8 mouse cellular contexts compared by ENCODE assay signal in the genomic region with DNA sequence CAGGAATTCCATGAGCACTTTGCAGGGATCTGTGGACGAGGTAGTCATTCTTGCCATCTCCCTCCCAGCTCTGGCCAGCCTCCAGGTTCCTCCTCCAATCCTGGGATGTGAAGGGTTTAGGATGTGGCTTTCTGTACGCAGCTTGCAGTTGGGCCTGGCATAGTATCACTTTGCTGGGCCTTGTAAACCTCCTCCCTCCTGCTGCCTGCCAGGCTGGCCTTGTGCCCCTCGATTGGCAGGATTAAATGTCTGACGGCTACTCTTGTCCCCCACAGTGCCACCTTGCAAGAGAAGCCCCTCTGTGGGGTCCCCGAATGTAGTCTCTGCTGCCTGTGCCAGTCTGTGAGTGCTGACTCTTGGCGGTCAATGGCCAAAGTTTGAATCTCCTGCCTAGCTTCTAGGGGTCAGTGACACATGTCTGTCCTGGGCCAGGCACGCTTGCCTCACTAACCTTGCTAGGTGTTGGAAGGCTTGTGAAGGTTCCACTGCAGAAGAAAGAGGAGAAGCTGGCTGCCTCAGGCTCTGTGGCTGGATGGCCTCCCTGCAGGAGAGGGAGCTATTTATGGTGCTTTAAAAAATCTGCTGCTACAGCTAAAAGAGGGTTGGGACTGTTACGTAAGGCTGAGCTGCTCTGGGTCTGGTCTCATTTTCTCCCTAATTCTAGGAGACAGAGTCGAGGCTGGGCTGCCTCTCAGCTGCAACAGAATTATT. TPM values are rescaled to one million over a fixed set of nuclear protein-coding genes. Genes with fewer than 3 reads are reported as not detected.
DNase-seq lines count a peak whose midpoint lies in the region; ATAC-seq and TF ChIP-seq lines count a peak whose summit lies in the region.

No protein-coding gene starts in this region.

- no peak for TF ChIP-seq POLR2A in thymus, adult 2 months (IDR thresholded peaks at IDR 0.05; ENCODE audit: control insufficient read depth, extremely low read depth, insufficient read depth, low read length, poor library complexity)

- no peak for ATAC-seq in intestine, embryonic 16.5 days
- no peak for ATAC-seq in CD4-positive, CD25-positive, alpha-beta regulatory T cell, adult 4 months

- no peaks in the 10 kb centered on the region for H3K36me3 ChIP-seq in intestine, embryonic 16.5 days (ENCODE audit: control insufficient read depth, insufficient read depth, low read length)
- H3K36me3 ChIP-seq in thymus, adult 2 months (ENCODE audit: control insufficient read depth, insufficient read depth, low read length): no peaks in the 10 kb centered on the region

- intact Hi-C loops in left cerebral cortex, postnatal 4 days (cut with DNase I): loop anchor here (5.0 kb wide), 1 partner anchor 58 kb away; a partner anchor contains a TSS

- H3K4me1 ChIP-seq in intestine, embryonic 16.5 days (ENCODE audit: control insufficient read depth, insufficient read depth, low read length): peaks cover 66% of the 10 kb centered on the region
- peaks cover 42% of the 10 kb centered on the region for H3K4me1 ChIP-seq in thymus, adult 2 months (replicated peaks; ENCODE audit: control insufficient read depth, insufficient read depth, low read length)

- H3K27me3 ChIP-seq in intestine, embryonic 16.5 days (replicated peaks; ENCODE audit: control insufficient read depth, insufficient read depth, low read length): no peaks in the 10 kb centered on the region
- H3K27me3 ChIP-seq in thymus, adult 2 months (ENCODE audit: control insufficient read depth, insufficient read depth, low read length): no peaks in the 10 kb centered on the region

- 64% methylated on average over 9 of the region's 9 CpGs for WGBS in intestine, embryonic 16.5 days
- 86% methylated on average over 9 of the region's 9 CpGs for WGBS in thymus, adult 2 months

- no peak overlapping the region for H3K4me2 ChIP-seq in intestine, embryonic 16.5 days (ENCODE audit: low read depth, low read length)

- no peak overlapping the region for H3K4me3 ChIP-seq in intestine, embryonic 16.5 days (ENCODE audit: low read length)
- H3K4me3 ChIP-seq in thymus, adult 2 months (ENCODE audit: control insufficient read depth, insufficient read depth, low read length): no peak overlapping the region

- DNase-seq in 3T3-L1 (ENCODE audit: low read depth, low spot score): peak; percentile 94
- DNase-seq in cerebellum, adult 11-12 months: peak; percentile 86
- peak; percentile 83 to 86 for DNase-seq in frontal cortex, postnatal 36 days (ENCODE audit: low spot score in 2 of 2)
- peak; percentile 86 for DNase-seq in left cerebral cortex, postnatal 4 days
- peak; percentile 83 to 84 for DNase-seq in right cerebral cortex, postnatal 10 days (ENCODE audit: low spot score in 2 of 2)
- DNase-seq in thymus, adult 2 months: no peak

- no peaks in the 10 kb centered on the region for H3K9me3 ChIP-seq in intestine, embryonic 16.5 days (ENCODE audit: control insufficient read depth, low read length)

- no peak for TF ChIP-seq CTCF in thymus, adult 2 months (IDR thresholded peaks at IDR 0.05; ENCODE audit: borderline replicate concordance, control insufficient read depth, extremely low read depth, insufficient read depth, low read length, poor library complexity)

- peak overlapping the region; percentile 17; the same call in 1 of the 2 replicates for H3K9ac ChIP-seq in intestine, embryonic 16.5 days (ENCODE audit: low read depth, low read length)

- peak overlapping the region; percentile 43 for H3K27ac ChIP-seq in intestine, embryonic 16.5 days (ENCODE audit: low read length)
- no peak overlapping the region for H3K27ac ChIP-seq in thymus, adult 2 months (ENCODE audit: control insufficient read depth, insufficient read depth, low read length)

RNA-seq across cellular contexts. Expression of a gene that starts 58.3 kb away (rescaled TPM):
- 21.7 and 23.7 TPM in 2 replicates for polyA plus RNA-seq in intestine, embryonic 16.5 days (2015; fragmentation: Nextera tagmentation; extraction: Ambion mirVana)
- total RNA-seq in left cerebral cortex, postnatal 4 days (2021): 100 to 1,000 TPM; 208 to 215 TPM
- polyA plus RNA-seq in CD4-positive, CD25-positive, alpha-beta regulatory T cell, adult 4 months (2017; shearing (Covaris generic)): 10 to 100 TPM in 1 of 2 experiments, 1 to 10 TPM in 1; 8.9 to 10.7 TPM
- 96.5 and 103 TPM in 2 replicates for polyA plus RNA-seq in thymus, adult 2 months (2012; rRNA removed)
